Mouse (Mus musculus): ENCODE measurements around the gene 4933425L06Rik.

Gene 4933425L06Rik

DNA sequence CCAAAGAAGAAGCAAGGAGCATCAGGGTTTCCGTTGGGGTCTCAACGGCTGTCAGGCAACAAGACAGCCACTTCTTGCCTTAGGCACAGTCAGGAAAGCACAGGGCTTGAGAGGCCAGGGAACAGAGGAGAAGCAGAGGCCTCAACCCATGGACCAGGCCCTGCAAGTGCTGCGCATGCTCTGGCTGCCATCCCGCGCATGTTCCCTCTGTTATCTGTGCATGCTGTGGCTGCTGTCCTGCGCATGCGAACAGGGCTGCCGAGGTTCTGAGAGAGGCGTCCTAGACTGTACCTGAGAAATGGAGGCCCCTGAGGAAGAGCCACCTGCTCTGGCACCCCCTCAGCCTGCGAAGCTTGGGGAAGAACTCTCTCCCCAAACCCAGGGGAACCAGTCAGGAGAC is at the start of gene 4933425L06Rik:
Gene 4933425L06Rik, plus strand, starts transcription at position 261 of the 400 bp plus-strand sequence.
- DNase-seq (ENCODE audit: low spot score), result no peak

DNA sequence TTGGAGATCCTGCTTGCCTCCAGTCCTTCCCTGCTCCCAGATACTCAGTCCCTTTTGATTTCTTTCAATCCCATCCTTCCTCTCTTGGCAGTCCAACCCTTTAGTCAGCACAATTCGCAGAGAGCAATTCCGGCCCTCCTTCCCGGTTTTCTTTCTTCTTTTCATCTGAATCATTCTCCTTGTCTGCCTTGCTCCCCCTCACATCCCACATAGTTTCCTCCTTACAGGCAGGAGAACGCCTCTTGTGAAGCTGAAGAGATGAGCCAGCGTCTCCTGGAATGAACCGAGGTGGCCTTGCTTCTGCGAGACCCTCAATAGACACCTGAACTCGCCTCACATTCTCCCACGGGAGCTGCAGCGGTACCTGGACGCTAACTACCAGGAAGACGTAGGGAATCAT is 44.1 kb upstream of the 4933425L06Rik start:
- no peak for DNase-seq (ENCODE audit: low spot score)

DNA sequence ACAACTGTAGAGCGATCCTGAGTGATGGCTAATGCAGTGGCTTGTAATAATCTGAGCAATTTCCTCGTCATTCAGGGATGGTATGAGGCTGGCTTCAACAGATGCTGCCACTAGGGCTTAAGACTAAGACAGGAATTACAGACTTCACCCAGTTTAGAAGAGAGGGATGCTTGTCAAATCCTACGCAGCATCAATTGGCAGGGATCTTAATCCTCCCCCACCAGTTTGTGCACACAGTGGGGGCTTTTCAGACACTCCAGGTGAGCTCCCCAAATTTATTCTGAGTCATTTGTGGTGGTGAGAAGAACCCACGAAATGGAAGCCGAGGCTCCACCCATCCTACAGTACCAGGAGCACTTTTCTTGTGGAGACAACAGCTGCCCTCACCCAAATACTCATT is 43.6 kb upstream of the 4933425L06Rik start:
- no peak for DNase-seq (ENCODE audit: low spot score)

DNA sequence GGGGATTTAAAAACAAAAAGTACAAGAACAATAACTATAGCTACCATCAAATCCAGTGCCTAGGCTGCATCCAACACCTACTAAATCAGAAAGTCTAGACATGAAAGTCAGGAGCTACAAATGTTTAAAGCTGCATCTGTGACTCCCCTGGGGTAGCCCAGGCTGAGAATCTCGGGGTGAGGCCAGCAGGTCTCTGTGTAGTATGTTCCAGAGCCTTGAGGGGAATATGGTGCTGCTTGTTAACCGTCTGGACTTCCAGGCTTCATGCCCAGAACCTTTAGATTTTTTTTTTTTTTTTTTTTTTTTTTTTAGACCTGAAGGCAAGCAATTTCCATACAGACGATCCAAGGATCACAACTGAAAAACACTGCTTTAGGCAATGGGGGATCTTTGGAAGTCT is 38.0 kb upstream of the 4933425L06Rik start:
- no peak for DNase-seq (ENCODE audit: low spot score)

DNA sequence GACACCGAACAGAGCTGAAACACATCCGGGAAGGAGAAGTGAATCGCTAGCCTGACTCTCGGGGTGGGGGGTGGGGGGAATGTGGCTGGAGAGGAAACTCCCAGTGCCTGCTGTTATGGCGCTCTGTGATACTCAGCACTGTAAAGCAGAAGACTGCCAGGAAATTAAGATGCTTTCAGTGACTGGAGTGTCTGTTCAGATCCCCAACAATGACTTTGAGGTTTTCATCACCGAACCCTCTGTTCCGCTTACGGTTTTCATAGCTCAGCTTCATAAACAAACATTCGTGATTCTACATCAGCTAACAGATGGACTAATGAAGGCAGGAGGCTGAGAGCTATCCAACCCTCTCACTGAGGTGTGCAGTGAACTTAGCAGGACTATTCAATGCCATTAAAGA is 34.5 kb upstream of the 4933425L06Rik start:
- DNase-seq (ENCODE audit: low spot score), result no peak

DNA sequence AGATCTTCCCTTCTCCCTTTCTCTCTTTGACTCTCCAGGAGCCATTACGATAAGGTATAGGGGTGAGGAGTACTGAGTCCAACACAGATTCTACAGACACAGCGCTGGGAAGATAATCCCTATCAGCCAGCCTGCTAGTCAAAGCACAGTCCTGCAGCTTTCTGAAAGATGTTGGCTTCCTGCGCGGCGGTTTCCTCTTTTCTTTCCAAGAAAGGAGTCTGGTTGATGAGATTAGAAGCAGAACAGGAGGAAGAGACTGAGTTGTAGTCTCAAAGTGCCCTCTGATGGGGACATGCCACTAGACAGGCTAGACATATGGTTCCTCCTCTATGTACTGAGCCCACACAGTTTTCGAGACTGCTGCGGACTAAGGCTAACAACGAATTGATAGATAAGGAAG is 33.3 kb upstream of the 4933425L06Rik start:
- no peak for DNase-seq (ENCODE audit: low spot score)

DNA sequence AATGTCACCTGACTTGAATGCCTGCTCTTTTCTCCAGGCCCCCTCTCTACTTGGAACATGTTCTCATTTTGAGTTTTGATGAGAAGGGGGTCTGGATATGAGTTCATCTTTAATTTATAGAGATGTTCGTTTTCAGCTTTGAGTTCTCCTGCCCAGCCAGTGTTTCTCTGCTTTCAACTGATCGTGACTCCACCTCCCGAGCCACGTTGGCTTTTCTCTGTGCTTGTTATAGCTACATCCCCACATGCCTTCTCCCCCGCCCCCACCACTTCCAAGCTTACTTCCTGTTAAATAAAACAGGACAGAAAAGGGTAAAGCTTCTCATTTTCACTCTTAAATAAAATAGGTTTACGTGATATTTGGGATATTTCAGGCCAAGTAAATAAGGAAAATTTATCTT is 30.5 kb upstream of the 4933425L06Rik start:
- no peak for DNase-seq (ENCODE audit: low spot score)

DNA sequence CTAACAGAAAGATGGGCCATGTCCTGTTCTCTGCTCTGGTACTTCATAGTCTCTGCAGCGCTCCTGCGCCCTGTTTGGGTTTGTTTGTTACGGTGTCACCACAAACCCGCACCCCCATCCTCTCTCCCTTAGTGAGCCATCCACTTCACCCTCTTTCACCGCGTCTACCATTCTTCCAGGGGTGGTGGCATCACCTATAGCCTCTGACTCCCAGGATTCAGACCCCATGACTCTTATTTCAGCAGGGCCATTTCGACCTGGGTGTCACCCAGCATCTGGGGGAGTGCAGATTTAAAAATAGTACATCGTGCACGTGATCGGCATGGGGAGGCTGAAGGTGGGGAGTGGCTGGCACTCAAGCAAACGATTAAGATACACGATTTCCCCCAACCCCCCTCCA is 28.3 kb upstream of the 4933425L06Rik start:
- DNase-seq (ENCODE audit: low spot score), result no peak

DNA sequence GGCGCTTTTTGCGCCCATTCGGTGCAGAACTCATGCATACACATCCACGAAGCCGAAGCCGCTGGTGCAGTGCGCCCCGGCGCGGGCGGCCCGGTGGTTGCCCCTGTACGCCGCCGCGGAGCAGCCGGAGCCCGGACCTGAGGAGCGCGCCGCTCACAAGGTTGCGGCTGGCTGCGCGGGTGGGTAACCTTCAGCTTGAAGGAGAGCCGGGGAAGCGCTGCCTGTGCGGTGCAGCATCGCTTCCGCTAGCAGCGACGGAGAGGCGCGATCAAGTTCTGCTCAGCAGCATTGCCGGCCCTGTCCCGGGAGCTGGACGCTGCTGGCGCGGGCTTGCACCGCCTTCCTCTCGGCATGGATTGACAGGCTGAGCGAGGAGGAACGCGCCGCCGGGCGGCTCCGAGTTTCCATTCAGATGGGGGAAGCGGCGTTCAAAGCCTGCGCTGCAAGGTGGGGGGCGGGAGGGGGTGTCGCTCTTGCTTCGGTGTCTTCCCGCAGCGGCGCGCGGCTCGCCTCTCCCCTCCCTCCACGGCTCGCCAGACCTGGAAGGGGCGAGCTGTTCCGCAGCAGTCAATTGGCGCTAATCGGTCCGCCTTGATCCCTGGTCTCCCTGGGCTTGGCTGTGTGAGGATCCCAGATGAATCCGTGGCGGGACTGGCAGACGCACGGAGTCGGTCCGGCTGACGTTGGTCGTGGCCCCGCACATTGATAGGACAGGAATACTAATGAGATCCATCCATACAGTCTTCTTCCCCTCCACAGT is 27.6 kb upstream of the 4933425L06Rik start, which contains the start of gene Rgs7bp:
Gene Rgs7bp, minus strand, starts transcription at position 750 of the 760 bp plus-strand sequence.
- peak; percentile 73 for DNase-seq (ENCODE audit: low spot score)

DNA sequence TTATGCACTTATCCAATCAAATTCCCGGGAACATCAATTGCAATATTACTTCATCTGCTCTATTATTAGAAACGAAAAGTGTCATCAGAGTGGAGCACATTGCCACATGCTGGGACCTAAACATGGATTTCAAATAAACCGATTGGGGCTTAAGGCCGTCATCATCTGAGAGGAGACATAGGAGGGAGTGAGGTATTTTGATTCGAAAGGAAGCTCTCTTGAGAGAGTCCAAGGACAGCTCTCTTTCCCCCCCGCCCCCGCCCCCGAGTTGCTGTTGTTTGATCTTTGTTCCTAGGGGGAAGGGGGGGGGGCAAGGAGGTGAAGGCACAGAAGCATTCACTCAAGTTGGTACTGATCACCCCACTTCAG is 27.0 kb upstream of the 4933425L06Rik start:
- DNase-seq (ENCODE audit: low spot score), result no peak

DNA sequence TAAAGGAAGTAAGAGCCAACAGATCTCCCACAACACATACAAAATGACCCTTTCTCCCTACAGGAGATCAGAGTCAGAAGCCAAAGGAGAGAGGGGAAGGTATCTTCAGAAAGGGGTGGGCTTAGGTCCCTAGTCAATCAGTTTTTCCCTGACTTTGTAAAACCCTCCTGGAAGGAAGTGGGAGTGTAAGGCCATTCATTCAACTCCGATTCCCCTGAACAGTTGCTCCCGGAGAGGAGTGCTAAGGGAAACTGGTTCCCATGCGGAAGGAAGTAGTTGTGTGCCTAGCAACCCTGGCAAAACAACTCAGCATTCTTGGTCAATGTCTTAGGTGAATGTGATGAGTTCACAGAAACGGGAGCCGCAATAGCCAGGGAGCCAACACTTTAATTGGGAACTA is 26.5 kb upstream of the 4933425L06Rik start:
- no peak for DNase-seq (ENCODE audit: low spot score)

DNA sequence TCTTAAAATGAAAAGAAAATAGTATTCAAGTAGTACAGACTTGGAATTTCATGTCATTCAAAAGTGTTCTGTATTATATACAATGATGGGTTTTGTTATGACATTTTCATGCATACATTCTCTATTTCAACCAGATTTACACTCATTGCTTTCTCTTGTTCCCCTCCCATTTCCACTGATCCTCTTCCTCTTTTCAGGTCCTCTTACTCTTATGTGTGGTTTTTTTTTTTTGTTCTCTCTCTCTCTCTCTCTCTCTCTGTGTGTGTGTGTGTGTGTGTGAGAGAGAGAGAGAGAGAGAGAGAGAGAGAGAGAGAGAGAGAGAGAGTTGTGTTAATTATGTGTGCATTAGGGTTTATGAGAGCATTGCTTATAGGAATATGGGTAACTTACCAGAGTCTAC is 15.8 kb upstream of the 4933425L06Rik start:
- no peak for DNase-seq (ENCODE audit: low spot score)

DNA sequence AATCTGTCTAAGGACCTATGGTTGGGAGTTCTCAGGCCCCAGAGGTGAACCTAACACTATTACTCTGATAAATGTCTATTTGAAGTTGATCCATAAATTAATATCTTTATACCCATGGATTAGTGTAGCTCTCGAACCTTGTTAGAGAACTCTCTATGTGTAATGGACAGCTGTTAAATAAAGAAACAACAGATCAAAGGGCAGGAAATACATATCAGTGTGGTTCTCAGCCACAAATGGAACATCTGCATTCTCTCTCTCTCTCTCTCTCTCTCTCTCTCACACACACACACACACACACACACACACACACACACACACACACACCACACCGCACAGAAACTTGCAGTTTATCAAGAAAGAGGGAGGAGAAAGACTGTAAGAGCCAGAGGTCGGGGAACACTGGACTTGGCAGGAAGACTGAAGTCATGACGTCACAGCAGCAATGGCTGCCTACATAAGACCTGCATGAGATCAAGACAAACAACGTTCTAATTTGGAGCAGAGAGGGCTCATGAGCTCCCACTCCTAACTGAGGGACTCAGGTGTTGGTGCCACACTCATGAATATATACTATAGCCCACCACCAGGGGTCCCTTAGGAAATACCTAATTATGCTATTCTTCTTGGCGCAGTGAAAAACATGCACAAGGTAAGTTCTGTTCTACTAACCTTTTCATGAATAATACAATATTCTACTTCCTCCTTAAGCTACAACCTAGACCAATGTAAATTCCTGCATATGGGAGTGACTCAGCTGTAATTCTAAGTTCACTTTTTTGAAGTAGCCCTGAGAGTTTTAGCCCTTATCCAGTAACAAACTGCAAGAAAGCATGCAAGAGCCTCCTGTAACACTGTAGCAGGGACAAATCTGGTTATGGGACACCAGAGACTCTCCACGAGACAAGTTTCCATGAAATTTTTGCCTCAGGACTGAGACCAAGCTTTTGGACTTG is 14.8 kb upstream of the 4933425L06Rik start:
- DNase-seq (ENCODE audit: low spot score), result no peak

DNA sequence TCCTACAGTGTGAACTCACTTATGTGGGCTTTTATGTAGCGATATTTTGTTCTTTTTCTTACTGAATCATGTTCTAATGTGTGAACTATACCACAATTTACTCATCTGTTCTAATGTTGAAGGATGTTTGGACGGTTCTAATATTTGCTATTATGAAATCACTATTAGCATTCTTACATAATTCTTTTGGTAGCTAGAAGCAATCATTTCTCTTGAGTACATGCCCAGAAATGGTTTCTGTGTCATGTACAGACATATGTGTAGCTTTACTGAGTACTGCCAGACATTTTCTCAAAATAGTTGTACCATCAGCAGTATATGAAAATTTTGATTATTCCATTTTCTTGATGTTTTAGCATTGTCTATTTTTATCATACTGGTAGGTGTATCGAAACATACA is 7.4 kb downstream of the 4933425L06Rik start:
- DNase-seq (ENCODE audit: low spot score), result no peak

DNA sequence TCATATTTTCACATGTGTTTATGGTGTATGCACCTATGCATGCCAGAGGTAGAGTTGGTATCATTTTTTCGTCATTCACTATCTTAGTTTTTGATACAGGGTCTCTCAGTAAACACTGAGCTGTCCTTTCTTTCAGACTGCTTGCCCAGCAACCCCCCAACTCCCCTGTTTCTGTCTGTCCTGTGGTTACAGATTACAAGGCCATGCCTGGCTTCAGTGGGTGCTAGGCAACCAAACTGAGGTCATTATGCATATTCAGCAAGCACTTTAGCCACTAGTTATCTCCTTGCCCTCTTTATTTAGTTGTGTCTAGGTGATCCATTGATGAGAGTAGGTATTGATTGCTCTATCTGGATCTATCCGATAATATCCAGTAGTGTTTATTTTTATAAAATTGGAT is 14.4 kb downstream of the 4933425L06Rik start:
- DNase-seq (ENCODE audit: low spot score), result no peak

DNA sequence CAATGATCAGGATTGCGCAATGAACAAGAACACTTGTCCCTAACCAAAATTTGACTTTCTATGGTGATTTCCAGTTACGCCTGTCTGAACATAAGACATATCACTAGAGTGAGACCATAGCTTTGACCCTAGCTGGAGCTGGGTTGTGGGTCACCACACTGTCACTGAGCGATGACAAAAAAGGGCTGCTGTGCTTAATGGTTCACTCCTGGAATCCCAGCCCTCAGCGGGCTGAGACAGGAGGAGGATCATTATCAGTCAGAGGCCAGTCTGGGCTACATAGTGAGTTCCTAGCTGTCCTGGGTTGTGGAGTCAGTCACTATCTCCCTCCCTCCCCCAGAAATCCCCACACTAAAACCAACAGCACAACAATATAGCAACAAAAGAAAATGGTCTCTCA is 18.8 kb downstream of the 4933425L06Rik start:
- no peak for DNase-seq (ENCODE audit: low spot score)

DNA sequence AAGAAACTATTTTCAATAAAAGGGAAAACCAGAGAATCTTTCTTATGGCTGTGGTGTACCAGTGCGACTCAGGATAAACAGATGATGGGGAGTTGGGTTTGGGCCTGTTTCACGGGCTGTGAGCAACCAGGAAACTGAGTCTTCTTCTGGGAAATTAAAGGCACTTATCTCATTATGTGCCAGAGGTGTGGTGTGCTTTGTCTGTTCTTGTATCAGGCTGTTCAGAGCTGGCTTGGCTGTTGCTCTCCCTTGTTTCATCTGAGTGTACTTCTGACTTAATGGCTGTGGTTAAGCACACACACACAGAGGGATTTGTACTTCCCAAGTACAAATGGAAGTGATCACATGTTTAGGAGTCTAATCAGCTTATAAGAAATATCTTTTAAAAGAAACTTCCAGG is 22.5 kb downstream of the 4933425L06Rik start:
- no peak for DNase-seq (ENCODE audit: low spot score)

DNA sequence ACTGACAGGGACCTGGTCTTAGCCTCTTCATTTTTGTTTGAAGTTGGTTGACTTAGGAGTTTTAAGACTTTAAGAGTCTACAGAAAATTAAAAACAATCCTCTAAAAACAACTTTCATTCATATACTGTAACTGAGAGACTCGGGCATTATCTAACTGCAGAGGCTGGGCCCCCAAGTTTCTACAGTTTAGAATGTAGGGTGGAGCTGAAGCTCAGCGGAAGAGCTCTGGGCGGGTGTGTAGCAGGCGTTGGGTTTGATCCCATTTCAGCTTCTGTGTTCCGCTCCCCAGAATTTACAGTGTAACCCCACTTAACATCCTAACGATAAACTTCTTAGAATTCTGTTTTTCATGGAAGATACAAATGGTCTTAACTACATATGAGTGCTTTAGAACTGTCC is 29.7 kb downstream of the 4933425L06Rik start:
- DNase-seq (ENCODE audit: low spot score), result no peak

DNA sequence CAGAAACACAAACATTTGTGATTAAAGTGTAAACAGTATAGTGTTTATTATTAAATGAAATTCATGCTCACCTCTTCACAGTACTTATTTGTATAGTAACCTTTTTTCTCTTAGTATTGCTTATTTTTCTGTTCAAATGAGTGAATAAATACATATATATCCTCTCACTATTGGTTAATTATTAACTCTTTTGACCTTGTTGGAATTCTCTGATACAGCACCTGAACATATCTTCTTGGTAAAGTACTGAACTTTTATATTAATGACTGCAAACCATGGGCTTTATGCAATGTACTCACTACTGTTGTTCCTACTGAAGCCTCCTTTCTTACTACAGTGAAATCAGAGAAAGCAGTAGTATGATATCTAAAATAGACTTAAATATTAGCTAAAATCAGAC is 39.7 kb downstream of the 4933425L06Rik start:
- DNase-seq (ENCODE audit: low spot score), result no peak

DNA sequence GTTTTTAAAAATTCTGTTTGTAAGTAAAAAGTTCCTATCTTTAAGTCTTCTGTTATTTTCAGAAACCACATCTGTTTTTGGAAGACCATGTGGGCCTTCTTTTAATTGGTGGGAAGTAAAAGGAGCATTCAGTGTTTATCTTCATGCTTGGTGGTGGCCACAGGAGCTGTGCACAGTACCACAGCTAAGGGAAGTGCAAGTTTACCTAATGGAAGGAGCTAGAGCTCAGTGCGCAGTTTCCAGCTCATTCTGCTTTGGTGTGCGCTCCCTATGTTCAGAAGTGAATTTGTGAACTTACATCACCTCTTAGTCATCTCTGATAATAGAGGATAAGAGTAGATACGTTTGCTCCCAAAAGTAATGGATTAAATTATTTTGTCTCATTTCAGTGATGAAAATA is 40.2 kb downstream of the 4933425L06Rik start:
- no peak for DNase-seq (ENCODE audit: low spot score)

DNA sequence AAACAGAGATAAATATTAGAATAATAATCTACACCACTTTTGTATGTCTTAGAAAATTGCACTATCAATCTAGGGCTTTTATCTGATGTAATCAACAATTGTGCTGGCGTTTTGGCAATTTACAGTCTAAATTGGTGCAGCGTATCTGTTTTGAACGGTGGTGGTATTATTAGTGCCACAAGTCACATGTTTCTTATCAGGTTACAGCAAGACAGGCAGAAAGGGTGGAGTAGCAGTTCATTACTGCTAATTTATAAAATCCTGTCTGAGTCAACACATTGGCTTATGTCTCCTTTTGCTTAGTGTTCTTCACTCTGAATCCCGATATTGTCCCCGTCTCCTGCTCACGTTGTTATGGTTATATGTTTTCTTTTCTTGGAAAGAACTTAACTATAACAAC is 48.2 kb downstream of the 4933425L06Rik start:
- no peak for DNase-seq (ENCODE audit: low spot score)

DNA sequence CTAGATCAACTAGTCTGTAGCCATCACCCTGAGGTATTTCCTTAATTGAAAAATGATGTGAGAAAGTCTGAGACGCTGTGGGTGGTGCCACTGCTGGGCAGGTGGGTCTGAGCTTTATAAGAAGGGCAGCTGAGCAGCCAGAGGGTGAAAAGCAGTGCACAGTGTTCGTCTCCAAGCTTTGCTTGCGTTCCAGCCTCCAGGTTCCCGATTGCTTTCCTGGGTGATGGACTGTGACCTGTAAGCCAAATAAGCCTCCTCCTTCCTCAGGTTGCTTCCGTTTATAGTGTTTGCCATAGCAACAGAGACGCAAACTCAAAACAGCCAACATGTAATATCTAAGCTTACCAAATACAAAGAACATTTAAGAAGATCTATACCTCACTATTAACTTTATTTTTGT is 50.4 kb downstream of the 4933425L06Rik start:
- DNase-seq (ENCODE audit: low spot score), result no peak

DNA sequence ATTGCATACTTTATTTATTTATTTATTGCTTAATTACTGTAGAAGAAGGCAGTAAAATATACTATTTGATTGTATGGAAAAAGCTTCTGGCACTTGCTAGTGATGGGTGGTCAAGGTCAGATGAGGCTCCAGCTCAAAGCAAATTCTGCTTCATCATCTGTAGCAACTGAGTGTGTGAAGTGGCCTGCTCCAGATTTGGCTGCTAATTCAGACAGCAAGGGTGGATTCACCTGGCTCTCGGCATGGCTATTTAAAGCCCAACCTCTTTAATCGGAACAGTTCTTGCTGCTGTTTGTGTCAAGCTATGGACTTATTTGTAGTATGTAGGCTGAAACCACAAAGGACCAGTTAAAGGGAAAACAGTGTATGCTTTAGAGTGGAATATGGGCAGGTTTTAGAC is 50.9 kb downstream of the 4933425L06Rik start:
- DNase-seq (ENCODE audit: low spot score), result no peak
